Mouse (Mus musculus): ENCODE results near the gene Olfr935. TPM values are rescaled to one million over a fixed set of nuclear protein-coding genes. Genes with fewer than 3 reads are reported as not detected.

Olfr935 gene
- total RNA-seq (2017) = not detected in 2 replicates

GRCm38 (mm10) chr9:38999583-38999982 lies at the start of gene Olfr935:
Gene Olfr935, minus strand, starts transcription at chr9:38999683.
- no peak for ATAC-seq (replicated peaks in 1 of 2; ENCODE audit: insufficient read depth in 1 of 2, low FRiP score in 2 of 2, low TSS enrichment in 1 of 2, low read depth in 1 of 2, poor library complexity in 2 of 2, severe bottlenecking in 2 of 2)

- ATAC-seq (replicated peaks in 1 of 2; ENCODE audit: insufficient read depth in 1 of 2, low FRiP score in 2 of 2, low TSS enrichment in 1 of 2, low read depth in 1 of 2, poor library complexity in 2 of 2, severe bottlenecking in 2 of 2) = no peak
Observed at GRCm38 (mm10) chr9:39023277-39023676, 23.8 kb upstream of the Olfr935 start, which contains the start of gene Olfr146. Gene Olfr146, minus strand, starts transcription at chr9:39023377.

GRCm38 (mm10) chr9:38988215-38988614 lies 11.3 kb downstream of the Olfr935 start, which contains the start of gene Olfr934:
Gene Olfr934, minus strand, starts transcription at chr9:38988315.
- ATAC-seq (replicated peaks in 1 of 2; ENCODE audit: insufficient read depth in 1 of 2, low FRiP score in 2 of 2, low TSS enrichment in 1 of 2, low read depth in 1 of 2, poor library complexity in 2 of 2, severe bottlenecking in 2 of 2) = no peak

GRCm38 (mm10) chr9:38972013-38972412 lies 27.5 kb downstream of the Olfr935 start, which contains the start of gene Olfr933:
Gene Olfr933, plus strand, starts transcription at chr9:38972313.
- no peak for ATAC-seq (replicated peaks in 1 of 2; ENCODE audit: insufficient read depth in 1 of 2, low FRiP score in 2 of 2, low TSS enrichment in 1 of 2, low read depth in 1 of 2, poor library complexity in 2 of 2, severe bottlenecking in 2 of 2)

- ATAC-seq (replicated peaks in 1 of 2; ENCODE audit: insufficient read depth in 1 of 2, low FRiP score in 2 of 2, low TSS enrichment in 1 of 2, low read depth in 1 of 2, poor library complexity in 2 of 2, severe bottlenecking in 2 of 2) = no peak
Observed at GRCm38 (mm10) chr9:38954124-38954416, 45.4 kb downstream of the Olfr935 start.

GRCm38 (mm10) chr9:38953401-38954123 lies 45.9 kb downstream of the Olfr935 start:
- no peak for ATAC-seq (replicated peaks in 1 of 2; ENCODE audit: insufficient read depth in 1 of 2, low FRiP score in 2 of 2, low TSS enrichment in 1 of 2, low read depth in 1 of 2, poor library complexity in 2 of 2, severe bottlenecking in 2 of 2)

Other genes with a start within 250 kb of the Olfr935 start
- 0.75 and 1.2 TPM in 2 replicates for gene Olfr920, start 247.4 kb downstream of the Olfr935 start, total RNA-seq (2017)
- not detected in 2 replicates for gene Olfr921, start 226.6 kb downstream of the Olfr935 start, total RNA-seq (2017)
- gene Olfr922, start 185.1 kb downstream of the Olfr935 start, total RNA-seq (2017) = not detected in 2 replicates
- gene Olfr923, start 173.1 kb downstream of the Olfr935 start, total RNA-seq (2017) = not detected in 2 replicates
- gene Olfr924, start 155.2 kb downstream of the Olfr935 start, total RNA-seq (2017) = not detected in 2 replicates
- gene Olfr26, start 144.6 kb downstream of the Olfr935 start, total RNA-seq (2017) = not detected in 2 replicates
- not detected in 2 replicates for gene Olfr926, start 122.6 kb downstream of the Olfr935 start, total RNA-seq (2017)
- gene Olfr930, start 69.9 kb downstream of the Olfr935 start, total RNA-seq (2017) = not detected in 2 replicates
- gene Olfr933, start 27.4 kb downstream of the Olfr935 start, total RNA-seq (2017) = not detected in 2 replicates
- gene Olfr934, start 11.4 kb downstream of the Olfr935 start, total RNA-seq (2017) = not detected in 2 replicates
- not detected in 2 replicates for gene Olfr146, start 23.7 kb upstream of the Olfr935 start, total RNA-seq (2017)
- gene Olfr937, start 65.3 kb upstream of the Olfr935 start, total RNA-seq (2017) = not detected in 2 replicates
- not detected in 2 replicates for gene Olfr938, start 79.2 kb upstream of the Olfr935 start, total RNA-seq (2017)
- not detected in 2 replicates for gene Olfr27, start 128.4 kb upstream of the Olfr935 start, total RNA-seq (2017)
- gene Olfr943, start 166.6 kb upstream of the Olfr935 start, total RNA-seq (2017) = not detected in 2 replicates
- gene Olfr944, start 202.2 kb upstream of the Olfr935 start, total RNA-seq (2017) = not detected in 2 replicates

All from hematopoietic stem cell, adult 5-6 weeks (primary cell).